Mouse (Mus musculus) embryonic stem cell, embryonic (primary cell): ENCODE data around the gene Osmr.

ENCODE experiments used
- CTCF ChIA-PET, 4 experiments: fragments of 300-600 bp in 2 of 4; fragments of 350-600 bp in 2 of 4; sonication (Branson Sonifier 250); formaldehyde crosslinking; loops; one replicate each; lab custom pipeline; 2022; ENCODE audit warnings: inconsistent platforms in 2 of 4; lab: Charles Lee
- POLR2A ChIA-PET, 4 experiments: fragments of 300-600 bp in 2 of 4; fragments of 350-600 bp in 2 of 4; sonication (Branson Sonifier 250); formaldehyde crosslinking; loops; one replicate each; lab custom pipeline; 2022; ENCODE audit warnings: antibody characterized with exemption in 4 of 4, inconsistent platforms in 1 of 4; lab: Charles Lee

Osmr gene

GRCm38 (mm10) chr15:6874601-6875019, at the start of gene Osmr:
Gene Osmr (minus strand): TSS chr15:6874969.
- POLR2A ChIA-PET: interaction anchor here in 2 of 4 experiments (0.7 to 1.4 kb wide), 4 partner anchors 9 to 128 kb away, joined by 3 read pairs; no protein-coding TSS in a partner anchor
- CTCF ChIA-PET: interaction anchor here in 1 of 4 experiments (2.0 kb wide), 1 partner anchor 8 kb away, joined by 7 read pairs; no protein-coding TSS in a partner anchor

DNA sequence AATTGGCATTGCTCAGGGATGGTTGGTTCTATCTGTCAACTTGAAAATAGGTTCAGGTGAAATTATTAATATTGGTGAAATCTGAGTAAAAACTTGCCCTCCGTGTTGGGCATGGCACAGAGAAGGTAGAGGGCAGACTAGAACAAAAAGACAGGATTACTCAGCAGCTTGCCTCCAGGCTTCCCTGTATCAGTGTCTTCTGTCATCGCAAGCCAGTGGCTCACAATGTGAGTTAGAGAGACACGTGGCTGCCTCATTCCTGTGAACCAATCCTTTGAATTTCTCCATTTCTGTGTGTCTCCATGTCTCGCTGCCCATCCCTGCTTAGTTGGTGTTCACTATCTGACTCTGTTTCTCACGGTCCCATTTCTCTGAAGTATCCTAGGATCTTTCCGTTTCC, 44.6 kb upstream of the Osmr start:
- POLR2A ChIA-PET: no interaction called here
- CTCF ChIA-PET: no interaction called here

DNA sequence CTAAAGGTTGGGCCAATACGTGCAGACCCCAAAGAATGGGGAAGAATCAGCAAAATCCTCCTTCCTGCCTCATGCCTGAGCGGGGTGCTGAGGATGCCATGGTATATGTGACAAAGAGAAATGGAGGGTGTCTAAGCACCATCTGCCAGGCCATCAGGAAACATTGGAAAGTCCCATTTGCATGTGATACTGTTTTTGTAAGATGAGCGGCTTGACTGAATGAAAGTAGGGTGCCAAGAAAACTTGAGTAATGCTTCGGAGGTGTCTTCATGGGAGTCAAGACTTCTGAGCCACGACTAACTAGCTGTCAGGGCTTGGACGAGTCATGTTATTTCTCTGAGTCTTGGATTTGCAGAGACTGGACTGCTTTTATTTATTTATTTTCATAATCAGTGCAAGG, 39.4 kb upstream of the Osmr start:
- ChIA-PET POLR2A (interaction anchor here in 1 of 4 experiments (0.6 to 0.7 kb wide), 2 partner anchors 217 to 444 kb away, joined by 3 to 4 read pairs; no protein-coding TSS in a partner anchor), CTCF (no interaction called here)

DNA sequence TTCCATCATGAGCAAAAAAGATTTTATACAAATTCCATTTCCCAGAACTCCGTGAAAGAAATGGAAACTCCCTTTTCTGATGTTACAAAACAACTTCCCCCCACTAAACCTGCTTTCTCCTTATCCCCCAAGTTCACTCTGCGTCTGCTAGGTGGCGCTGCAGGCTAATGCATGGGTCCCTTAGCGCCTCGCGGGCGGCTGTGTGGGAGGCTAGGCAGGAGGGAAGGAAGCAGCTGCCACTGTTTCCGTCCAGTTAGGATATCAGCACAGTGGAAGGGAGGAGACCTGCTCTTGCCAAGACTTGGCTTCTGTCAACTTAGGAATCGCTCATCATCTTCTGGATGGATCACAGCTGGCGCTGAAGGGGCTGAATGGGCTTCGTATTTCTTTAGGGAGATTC, 34.9 kb upstream of the Osmr start:
- ChIA-PET POLR2A (interaction anchor here in 2 of 4 experiments (1.0 to 1.4 kb wide), 3 partner anchors 207 to 258 kb away, joined by 3 to 4 read pairs (median 3); no protein-coding TSS in a partner anchor), CTCF (interaction anchor here (0.6 to 2.5 kb wide), 40 partner anchors 9 to 550 kb away, joined by 3 to 17 read pairs (median 4); no protein-coding TSS in a partner anchor)

DNA sequence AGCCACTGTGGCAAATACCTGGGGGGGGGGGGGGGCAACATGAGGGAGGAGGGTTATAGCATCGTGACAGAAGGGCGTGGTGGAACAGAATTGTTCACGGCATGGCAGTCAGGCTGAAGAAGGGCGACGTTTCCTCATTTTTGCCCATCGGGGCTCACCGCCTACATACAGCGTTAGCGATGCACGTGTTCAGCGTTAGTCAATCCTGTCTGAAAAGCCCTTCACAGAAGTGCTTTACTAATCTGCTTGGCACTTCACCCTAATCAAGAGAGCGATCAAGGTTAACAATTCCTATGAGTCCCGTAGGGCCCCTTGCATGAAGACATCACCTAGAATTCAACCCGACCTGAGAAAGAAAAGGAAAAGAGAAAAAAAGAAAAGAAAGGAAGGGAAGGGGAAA, 34.3 kb upstream of the Osmr start:
- ChIA-PET POLR2A (interaction anchor here in 3 of 4 experiments (0.6 to 1.4 kb wide), 7 partner anchors 19 to 318 kb away, joined by 3 to 6 read pairs (median 4); no protein-coding TSS in a partner anchor), CTCF (interaction anchor here in 3 of 4 experiments (0.6 to 2.5 kb wide), 17 partner anchors 23 to 610 kb away, joined by 3 to 17 read pairs (median 4); partner anchors contain the start of gene Dab2 (in 1 of the 3))

DNA sequence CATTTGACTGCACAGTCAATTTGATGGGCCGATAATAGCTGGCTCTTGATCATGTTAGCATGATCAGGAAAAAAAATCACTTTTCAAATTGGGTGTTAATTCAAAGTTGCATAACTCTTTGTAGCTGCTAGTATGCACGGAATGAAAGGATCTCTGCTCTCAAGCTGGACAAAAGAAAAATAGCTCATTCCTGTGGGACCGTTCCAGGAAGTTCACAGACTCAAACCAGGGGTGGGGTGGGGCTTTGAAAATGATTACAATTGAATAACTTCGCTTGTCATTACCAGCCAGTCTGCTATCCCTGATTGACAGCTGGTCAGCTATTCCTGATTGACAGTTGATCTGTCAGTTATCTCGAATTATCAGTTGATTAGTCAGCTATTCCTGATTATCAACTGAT, 33.8 kb upstream of the Osmr start:
- POLR2A ChIA-PET: interaction anchor here in 3 of 4 experiments (0.6 to 1.4 kb wide), 5 partner anchors 19 to 318 kb away, joined by 3 to 6 read pairs (median 5); no protein-coding TSS in a partner anchor

GRCm38 (mm10) chr15:6906260-6907047, 31.7 kb upstream of the Osmr start:
- ChIA-PET CTCF (interaction anchor here in 2 of 4 experiments (0.8 to 1.1 kb wide), 4 partner anchors 24 to 538 kb away, joined by 3 to 4 read pairs (median 3); no protein-coding TSS in a partner anchor), POLR2A (interaction anchor here in 2 of 4 experiments (0.6 to 0.9 kb wide), 2 partner anchors 75 to 357 kb away, joined by 4 read pairs; no protein-coding TSS in a partner anchor)

More for the DNA sequence above, 33.8 kb upstream of the Osmr start:
- CTCF ChIA-PET: interaction anchor here in 3 of 4 experiments (0.6 to 2.5 kb wide), 9 partner anchors 26 to 609 kb away, joined by 3 to 17 read pairs (median 4); partner anchors contain the start of gene Dab2 (in 1 of the 3)

DNA sequence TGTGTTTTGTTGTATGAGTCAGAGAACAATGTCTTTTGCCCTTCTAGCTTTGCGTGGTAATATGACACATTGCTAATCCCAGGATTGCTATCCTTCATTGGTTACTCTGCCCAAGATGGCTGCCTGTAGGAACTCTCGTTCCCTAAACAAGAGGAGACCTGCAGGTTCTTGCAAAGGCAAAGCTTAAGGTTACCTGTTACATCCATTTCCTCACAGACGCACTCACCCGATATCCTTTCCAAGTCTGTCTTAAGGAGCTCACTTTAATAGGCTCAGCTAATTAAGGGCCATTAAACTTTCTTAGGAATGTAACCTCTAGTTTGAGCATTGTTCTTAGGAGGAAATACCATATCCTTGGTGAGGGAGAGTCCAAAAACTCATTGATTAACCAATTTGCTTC, 31.0 kb upstream of the Osmr start:
- ChIA-PET CTCF (interaction anchor here in 1 of 4 experiments (0.8 to 1.0 kb wide), 3 partner anchors 24 to 538 kb away, joined by 3 to 4 read pairs (median 3); no protein-coding TSS in a partner anchor), POLR2A (interaction anchor here in 1 of 4 experiments (0.9 kb wide), 1 partner anchor 76 kb away, joined by 4 read pairs; no protein-coding TSS in a partner anchor)

DNA sequence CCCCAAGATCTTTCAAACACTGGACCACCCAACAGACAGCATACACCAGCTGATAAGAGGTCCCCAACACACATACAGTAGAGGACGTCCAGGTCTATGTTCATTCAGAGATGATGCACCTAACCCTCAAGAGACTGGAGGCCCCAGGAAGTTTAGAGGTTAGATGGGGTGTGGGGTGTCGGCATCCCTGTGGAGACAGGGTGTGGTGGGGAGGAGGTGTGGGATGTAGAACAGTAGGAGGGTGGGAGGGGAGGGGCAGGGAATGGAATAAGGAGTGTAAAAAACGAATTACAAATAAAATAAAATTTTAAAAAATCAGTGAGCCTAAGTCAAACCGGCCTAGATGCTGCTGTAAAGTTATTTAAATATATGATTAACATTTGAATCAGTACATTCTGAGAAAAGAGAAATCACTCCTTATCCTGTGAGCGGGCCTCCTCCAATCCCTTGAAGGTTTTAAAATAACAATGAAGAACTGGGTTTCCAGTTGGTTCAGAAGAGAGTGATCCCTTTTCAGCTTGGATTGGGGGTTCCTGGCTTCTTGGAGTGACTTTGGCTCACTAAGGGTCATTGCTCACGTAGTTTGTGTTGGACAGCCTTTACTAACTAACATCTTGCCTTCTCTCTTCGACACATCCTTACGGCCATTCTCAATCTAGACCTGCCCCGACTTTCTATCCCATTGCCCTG, 28.7 kb upstream of the Osmr start:
- CTCF ChIA-PET: interaction anchor here in 1 of 4 experiments (0.8 kb wide), 1 partner anchor 21 kb away, joined by 5 read pairs; no protein-coding TSS in a partner anchor

DNA sequence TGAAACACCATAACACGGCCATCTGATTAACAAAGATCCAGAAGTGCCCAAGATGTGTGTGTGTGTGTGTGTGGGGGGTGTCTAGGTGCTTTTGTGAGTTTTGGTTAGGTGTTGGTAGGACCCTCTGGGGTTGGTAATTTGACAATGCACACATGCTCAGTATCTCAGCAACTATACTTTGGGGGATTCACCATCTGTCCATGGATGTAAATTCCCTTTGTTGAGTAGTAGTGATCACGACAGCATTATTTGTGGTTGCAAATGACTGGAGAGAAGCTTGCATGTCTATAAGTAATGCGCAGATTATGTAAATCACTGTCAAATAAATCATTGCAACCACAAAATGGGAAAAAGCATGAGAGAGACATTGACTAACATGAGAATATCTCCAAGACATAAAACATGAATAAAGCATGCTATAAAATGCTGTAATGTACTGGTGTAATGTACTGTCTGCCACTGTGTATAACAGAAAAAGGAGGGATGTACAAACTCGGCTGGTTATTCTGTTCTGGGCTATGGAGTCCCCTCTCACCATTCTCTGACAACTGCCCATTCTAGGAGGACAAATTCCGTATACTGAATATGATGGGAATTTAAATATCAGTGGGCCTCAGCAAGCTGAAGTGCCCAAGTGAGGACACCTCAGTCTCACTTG, 27.3 kb upstream of the Osmr start:
- CTCF ChIA-PET: no interaction called here
- POLR2A ChIA-PET: no interaction called here

More for the DNA sequence above, 28.7 kb upstream of the Osmr start:
- POLR2A ChIA-PET: interaction anchor here in 1 of 4 experiments (0.6 to 0.8 kb wide), 2 partner anchors 29 to 30 kb away, joined by 3 read pairs; partner anchors contain the start of gene Osmr

GRCm38 (mm10) chr15:6901236-6901635, 26.5 kb upstream of the Osmr start:
- CTCF ChIA-PET: interaction anchor here in 3 of 4 experiments (0.6 to 1.7 kb wide), 5 partner anchors 9 to 363 kb away, joined by 3 to 6 read pairs (median 5); no protein-coding TSS in a partner anchor

DNA sequence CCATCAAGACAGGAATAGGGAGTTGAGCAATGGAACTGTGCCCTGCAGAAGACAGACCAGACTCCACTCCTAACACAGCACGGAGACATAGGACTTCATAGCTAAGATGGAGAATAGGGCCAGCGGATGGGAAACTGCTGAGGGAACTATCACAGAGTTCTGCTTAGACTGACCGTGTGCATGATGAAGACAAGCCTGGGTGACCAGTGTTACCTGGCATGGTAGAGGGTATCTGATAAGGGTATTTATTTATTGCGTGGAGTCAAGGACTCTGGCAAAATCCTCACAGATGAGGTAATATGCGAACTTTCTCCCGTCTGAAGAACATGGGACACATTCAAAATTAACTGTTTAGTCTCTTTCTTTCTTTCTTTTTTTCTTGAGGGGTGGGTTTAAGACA, 9.5 kb upstream of the Osmr start:
- POLR2A ChIA-PET: interaction anchor here in 1 of 4 experiments (0.6 kb wide), 1 partner anchor 380 kb away, joined by 9 read pairs; no protein-coding TSS in a partner anchor
- CTCF ChIA-PET: interaction anchor here in 3 of 4 experiments (0.6 to 2.7 kb wide), 6 partner anchors 16 to 342 kb away, joined by 3 to 11 read pairs (median 5); no protein-coding TSS in a partner anchor

More at GRCm38 (mm10) chr15:6901236-6901635, 26.5 kb upstream of the Osmr start:
- POLR2A ChIA-PET: no interaction called here

- POLR2A ChIA-PET: interaction anchor here in 1 of 4 experiments (0.7 to 1.3 kb wide), 3 partner anchors 24 to 138 kb away, joined by 3 read pairs; no protein-coding TSS in a partner anchor
- CTCF ChIA-PET: interaction anchor here (0.5 to 2.8 kb wide), 33 partner anchors 10 to 1104 kb away, joined by 3 to 11 read pairs (median 4); partner anchors contain the start of gene Osmr (in 1 of the 4)
Observed at GRCm38 (mm10) chr15:6883816-6884215, 9.0 kb upstream of the Osmr start.

- POLR2A ChIA-PET: interaction anchor here in 1 of 4 experiments (0.7 to 1.3 kb wide), 4 partner anchors 23 to 257 kb away, joined by 3 read pairs; no protein-coding TSS in a partner anchor
- CTCF ChIA-PET: interaction anchor here (0.5 to 2.8 kb wide), 38 partner anchors 9 to 1105 kb away, joined by 3 to 11 read pairs (median 4); partner anchors contain the start of gene Osmr (in 1 of the 4)
Observed at GRCm38 (mm10) chr15:6883091-6883490, 8.3 kb upstream of the Osmr start.

DNA sequence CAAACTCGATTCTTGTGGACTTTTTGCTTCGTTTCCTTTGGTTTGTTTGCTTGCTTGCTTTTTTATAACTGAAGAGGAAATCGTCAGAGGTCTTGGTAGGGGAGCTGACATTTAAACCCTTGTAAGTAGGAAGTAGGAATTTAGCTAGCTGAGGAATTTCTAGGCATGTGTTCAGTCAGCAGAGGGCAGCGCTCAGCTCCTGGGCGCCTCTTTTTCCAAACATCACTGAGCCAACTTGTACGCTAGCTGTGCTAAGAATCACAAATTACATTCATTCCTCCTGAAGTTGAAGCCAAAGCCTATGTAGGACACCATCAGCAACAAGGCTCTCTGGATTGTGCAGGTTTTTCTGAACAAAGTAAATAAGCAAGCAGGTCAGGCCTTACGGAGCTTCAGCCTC, 7.4 kb upstream of the Osmr start:
- ChIA-PET CTCF (interaction anchor here in 3 of 4 experiments (0.5 to 2.8 kb wide), 27 partner anchors 8 to 944 kb away, joined by 3 to 11 read pairs (median 4); partner anchors contain the start of gene Osmr (in 1 of the 3)), POLR2A (interaction anchor here in 1 of 4 experiments (0.6 kb wide), 1 partner anchor 317 kb away, joined by 8 read pairs; no protein-coding TSS in a partner anchor)

DNA sequence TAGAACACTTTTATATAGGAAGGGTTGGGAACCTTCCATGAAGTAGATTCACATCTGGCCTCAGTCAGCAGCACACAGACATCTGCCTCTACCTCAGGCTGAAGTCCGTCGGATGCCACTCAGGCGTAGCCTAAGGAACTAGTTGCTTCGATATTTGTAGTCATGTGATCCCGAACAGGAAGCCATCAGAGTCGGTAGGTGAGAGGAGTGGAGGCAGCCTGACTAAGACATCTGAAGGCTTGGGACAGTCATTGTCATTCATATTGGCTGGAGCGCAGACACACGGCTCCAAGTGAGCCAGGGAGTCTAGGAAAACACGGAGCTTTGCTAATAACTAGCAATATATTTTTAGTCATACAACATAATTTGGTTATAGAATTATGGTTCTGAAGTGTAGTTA, 6.4 kb upstream of the Osmr start:
- ChIA-PET CTCF (interaction anchor here in 2 of 4 experiments (1.0 to 2.8 kb wide), 5 partner anchors 29 to 579 kb away, joined by 3 to 11 read pairs (median 4); no protein-coding TSS in a partner anchor), POLR2A (interaction anchor here in 2 of 4 experiments (0.6 kb wide), 2 partner anchors 44 to 231 kb away, joined by 3 to 8 read pairs; no protein-coding TSS in a partner anchor)
